Comparison of ENCODE assay signal across 8 mouse cellular contexts in genomic region chr1:168180622-168181441, GRCm38 (mm10).
DNase-seq lines count a peak whose midpoint lies in the region; ATAC-seq lines count a peak whose summit lies in the region.

No protein-coding gene starts in this region.

- no peak overlapping the region for H3K4me3 ChIP-seq in kidney, embryonic 16.5 days (ENCODE audit: low read length)

- peak; percentile 59 for ATAC-seq in kidney, embryonic 16.5 days (ENCODE audit: low FRiP score, low TSS enrichment)

- WGBS in kidney, embryonic 16.5 days, result 80% methylated on average over 9 of the region's 9 CpGs

- H3K4me1 ChIP-seq in kidney, embryonic 16.5 days (ENCODE audit: insufficient read depth, low read length), result peaks cover 6% of the 10 kb centered on the region; the same call in 1 of the 2 replicates

- H3K9ac ChIP-seq in kidney, embryonic 16.5 days (replicated peaks; ENCODE audit: low read length), result no peak overlapping the region

- peak; percentile 17 for DNase-seq in layer of hippocampus, adult 11-12 months (ENCODE audit: low spot score)
- DNase-seq in layer of hippocampus, postnatal 25 days (ENCODE audit: extremely low spot score in 1 of 2, low spot score in 1 of 2), result no peak
- DNase-seq in gastrocnemius, postnatal 10 days, result peak; percentile 52
- DNase-seq in ovary, postnatal 36 days (ENCODE audit: low spot score), result peak; percentile 39
- no peak for DNase-seq in thymus, adult 18-20 months
- DNase-seq in cerebellum, adult 9-11 months, result no peak
- DNase-seq in natural killer cell, adult 2 months (ENCODE audit: low spot score in 2 of 2), result no peak

- no peak overlapping the region for H3K4me2 ChIP-seq in kidney, embryonic 16.5 days (replicated peaks; ENCODE audit: low read depth, low read length)

- H3K27me3 ChIP-seq in kidney, embryonic 16.5 days (ENCODE audit: insufficient read depth, low read length), result no peaks in the 10 kb centered on the region

- H3K36me3 ChIP-seq in kidney, embryonic 16.5 days (ENCODE audit: insufficient read depth, low read length), result peaks cover 47% of the 10 kb centered on the region

- peak overlapping the region; percentile 14; the same call in 1 of the 2 replicates for H3K27ac ChIP-seq in kidney, embryonic 16.5 days (ENCODE audit: low read length)

- H3K9me3 ChIP-seq in kidney, embryonic 16.5 days (ENCODE audit: low read length), result no peaks in the 10 kb centered on the region

Comparison
In these comparisons a context has a peak if more than half of its experiments do, and no peak if none do; other contexts are left out.
1. DNase-seq: peak in layer of hippocampus, adult 11-12 months (single experiment), gastrocnemius, postnatal 10 days (single experiment) and ovary, postnatal 36 days (single experiment); none in layer of hippocampus, postnatal 25 days (0 of 2), thymus, adult 18-20 months (0 of 2), cerebellum, adult 9-11 months (single experiment) and natural killer cell, adult 2 months (0 of 2).